Mouse (Mus musculus) liver, postnatal 0 days (tissue): ENCODE measurements at regions not wholly inside any gene's neighbourhood (a gene's known extent, or its start where the extent isn't known, plus 50 kb on each side); places are given as distances from the start of the nearest gene placed in this dataset.

Experiments
- CTCF ChIP-seq: sonication (generic); IDR thresholded peaks from 2 replicates; pipeline ENCODE4 v1.5.1; 2016; ENCODE audit warnings: antibody characterized with exemption, low read depth
- EP300 ChIP-seq: IDR thresholded peaks from 2 replicates; pipeline ENCODE4 v1.6.1; 2016; ENCODE audit warnings: antibody characterized with exemption, low read depth, mild to moderate bottlenecking

GRCm38 (mm10) chr4:106157451-106158179 lies 158.4 kb upstream of the Usp24 start:
- TF ChIP-seq CTCF = no peak
- no peak for TF ChIP-seq EP300
